Mouse (Mus musculus) embryo, embryonic 11.5 days (tissue): Measurements from ENCODE around the gene Jam3.
"Not testable (repeated sequence)": the region's sequence is repeated elsewhere in the genome, so short reads cannot be mapped to it uniquely, and the experiment has no call there.

ENCODE experiments used
- DNase-seq: peaks from one replicate; pipeline ENCODE4 v3.0.0-alpha.2; 2012; ENCODE audit warnings: low read depth, low spot score

Gene Jam3

DNA sequence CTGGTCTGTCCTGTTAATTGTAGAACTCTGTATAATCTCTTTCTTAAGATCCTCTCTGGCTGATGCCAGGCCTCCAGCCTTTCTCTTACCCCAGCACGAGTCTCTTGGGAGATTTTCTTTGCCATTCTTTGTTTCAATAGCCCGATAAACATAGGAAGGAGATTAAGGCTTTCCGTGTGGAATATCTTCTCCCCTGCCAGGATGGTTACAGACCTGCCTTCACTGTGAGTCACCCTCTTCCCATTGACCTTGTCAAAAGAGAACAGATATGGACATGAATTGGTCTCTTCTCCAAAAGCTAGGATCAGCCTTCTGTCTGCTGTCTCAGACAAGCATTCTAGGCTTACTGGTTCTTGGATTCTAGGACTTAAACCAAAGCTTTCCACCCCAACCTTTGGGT, 15.5 kb upstream of the Jam3 start:
- DNase-seq: no peak

DNA sequence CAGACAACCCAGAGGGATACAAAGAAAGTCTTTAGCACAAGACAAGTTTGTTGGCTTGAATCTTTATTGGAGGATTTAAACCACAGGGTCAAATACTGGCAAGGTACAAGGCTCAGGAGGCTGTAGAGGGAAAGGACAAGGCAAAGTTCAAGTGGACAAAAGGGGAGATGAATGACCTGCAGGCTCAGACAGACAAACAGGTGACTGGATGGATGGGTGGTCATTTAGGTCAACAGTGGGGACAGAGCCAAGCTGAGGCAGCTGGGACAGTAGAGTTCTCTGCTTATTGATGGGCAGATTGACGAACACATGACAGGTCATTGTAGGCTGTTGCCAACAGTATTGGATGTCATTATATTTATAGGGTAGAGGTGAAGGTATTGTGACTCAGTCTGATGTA, 11.8 kb upstream of the Jam3 start:
- DNase-seq: no peak

GRCm38 (mm10) chr9:27165596-27165995, 10.4 kb upstream of the Jam3 start:
- no peak for DNase-seq

DNA sequence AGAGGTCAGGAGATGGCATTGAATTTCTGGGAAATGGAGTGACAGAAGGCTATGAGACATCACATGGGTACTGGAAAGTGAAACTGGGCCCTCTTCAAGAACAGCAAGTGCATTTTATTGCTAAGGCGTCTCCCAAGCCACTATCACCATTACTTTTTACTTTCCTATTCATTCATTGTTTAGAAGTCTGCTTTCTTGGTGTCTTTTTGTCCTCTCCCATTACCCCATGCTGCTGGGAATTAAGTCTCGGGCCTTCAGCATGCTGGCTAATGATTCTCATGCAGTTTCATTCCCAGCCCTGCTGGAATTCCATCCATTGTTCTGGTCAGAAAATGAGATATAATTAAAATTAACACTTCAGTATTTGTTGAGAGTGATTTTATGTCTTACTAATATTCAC, 9.7 kb upstream of the Jam3 start:
- DNase-seq: no peak

GRCm38 (mm10) chr9:27163661-27164060, 8.4 kb upstream of the Jam3 start:
- not testable (repeated sequence) for DNase-seq

DNA sequence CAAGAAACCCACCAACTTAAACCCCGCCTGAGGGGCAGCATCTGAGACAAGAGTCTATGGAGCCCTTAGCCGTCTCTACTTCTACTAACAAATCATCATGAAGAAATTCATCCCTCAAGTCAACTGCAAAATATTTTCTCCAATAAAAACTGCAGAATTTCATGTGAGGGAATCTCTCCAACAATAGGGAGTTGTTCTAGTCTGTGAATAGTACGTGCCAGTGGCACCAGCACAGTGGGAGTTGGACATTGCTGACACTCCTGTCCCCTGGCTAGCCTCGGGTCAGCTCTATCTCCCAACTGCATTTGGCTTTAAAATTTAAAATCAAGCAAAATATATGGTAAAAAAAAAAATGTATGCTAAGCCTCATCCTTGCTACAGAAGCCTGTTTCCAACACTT, 1.4 kb downstream of the Jam3 start:
- DNase-seq: no peak

DNA sequence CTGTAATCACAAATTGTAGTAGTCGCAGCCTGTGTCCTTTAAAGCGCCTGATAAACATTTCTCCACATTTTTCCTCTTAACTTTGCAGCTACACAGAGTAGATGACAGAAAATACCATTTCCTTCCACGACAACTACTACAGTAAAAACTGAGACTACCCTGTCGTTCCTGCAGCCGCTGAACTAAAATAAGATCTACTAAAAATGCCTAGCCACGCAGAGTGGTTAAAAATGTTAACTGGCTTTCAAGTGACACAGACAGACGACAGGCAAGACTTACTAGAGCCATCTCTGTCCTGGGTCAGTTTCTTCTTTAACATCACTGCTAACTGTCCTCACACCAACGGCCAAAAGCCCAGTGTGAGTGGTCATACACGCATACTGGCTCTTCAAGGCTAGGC, 5.4 kb downstream of the Jam3 start:
- no peak for DNase-seq

DNA sequence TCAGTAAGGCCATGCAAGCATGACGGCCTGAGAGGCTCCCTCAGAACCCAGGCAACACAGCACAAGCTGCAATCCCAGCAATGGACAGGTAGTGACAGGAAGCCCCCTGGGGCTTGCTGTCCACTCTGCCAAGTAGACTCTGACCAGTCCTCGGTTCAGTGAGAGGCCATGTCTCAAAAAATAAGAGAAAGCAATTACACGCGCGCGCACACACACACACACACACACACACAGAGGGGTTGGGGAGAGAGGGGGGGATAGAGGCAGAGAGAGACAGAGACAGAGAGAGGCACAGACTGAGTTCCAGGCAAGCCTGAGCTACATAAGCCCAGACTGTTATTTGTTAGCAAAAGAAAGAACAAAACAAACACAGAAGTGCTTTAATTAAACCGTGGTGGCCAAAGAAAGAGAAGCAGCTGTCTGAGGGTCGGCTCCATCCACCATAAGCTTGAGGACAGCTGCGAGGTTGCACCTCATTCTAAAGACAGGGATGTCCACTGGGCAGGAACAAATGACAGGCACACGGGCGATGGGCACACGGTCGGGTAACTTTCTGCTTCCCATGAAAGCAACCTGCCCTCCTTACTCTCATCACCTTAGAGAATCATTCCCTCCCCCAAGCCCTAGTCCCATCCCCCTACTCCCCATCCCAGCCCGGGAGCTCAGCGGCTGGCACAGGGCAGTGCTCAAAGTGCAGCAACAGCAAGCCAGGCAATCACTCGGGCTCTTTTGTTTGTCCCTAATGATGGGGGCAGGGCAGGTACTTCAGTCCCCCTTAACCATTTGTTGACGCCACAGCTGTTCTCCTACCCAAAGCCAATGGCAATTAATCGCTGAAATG, 6.4 kb downstream of the Jam3 start:
- DNase-seq: no peak

DNA sequence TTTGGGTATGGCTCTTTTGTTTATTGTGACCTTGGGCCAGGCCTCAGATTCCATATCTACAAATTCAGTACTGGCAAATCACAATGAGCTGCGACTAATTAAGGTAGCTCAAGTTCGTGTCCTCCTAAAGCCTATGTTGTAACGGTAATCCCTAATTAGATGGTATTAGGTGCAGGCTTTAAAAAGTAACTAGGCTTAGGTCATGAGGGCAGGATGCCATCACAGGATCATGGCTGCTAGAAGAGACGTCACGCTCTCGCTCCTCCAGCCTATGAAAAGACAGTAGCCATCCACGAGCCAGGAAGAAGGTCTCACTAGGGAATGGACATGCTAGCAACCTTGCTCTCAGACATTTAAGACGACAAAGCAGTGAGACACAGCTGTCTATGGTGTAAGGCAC, 7.3 kb downstream of the Jam3 start:
- no peak for DNase-seq

DNA sequence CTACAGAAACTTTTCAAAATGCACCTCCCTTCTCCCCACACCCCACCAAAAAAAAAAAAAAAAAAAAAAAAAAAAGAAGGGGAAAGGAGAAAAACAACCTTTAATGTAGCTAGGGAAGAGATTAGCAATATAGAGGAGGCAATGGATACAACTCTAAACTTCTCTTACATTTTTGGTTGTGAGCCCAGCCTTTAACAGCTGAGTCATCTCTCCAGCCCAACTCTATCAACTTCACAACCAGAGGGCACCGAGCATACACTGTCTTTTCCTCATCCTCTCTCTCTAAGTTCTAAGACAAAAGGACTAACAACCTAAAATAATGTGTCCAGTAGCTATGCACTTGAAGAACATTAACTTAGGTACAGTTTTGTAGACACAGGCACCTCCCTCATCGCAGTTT, 8.4 kb downstream of the Jam3 start:
- DNase-seq: no peak

GRCm38 (mm10) chr9:27144996-27145395, 10.2 kb downstream of the Jam3 start:
- DNase-seq: no peak

DNA sequence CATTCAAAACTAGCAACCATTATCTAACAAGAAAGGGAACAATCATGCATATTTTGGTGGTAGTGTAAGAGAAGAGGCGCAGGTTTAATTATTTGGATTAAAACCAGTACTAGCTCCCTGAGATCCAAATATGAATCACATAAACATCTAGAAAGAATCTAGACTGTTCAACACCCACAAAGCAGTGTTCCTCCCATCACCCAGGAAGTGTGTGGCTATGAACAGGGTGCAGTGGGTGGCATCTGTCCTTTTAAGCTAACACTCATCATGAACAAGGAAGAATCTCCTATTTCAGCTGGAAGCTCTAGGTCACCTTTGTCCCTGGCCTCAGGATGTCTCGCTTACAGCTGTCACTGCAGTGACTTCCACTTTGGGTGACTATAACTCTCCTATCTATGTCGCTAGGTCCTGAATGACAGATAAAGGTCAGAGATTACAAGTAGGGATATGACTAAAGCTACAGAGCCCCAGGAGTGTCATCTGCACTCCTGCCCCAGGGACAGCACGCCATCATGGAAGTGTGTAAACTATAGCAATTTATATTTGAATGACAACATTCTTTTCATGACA, 10.9 kb downstream of the Jam3 start:
- no peak for DNase-seq

DNA sequence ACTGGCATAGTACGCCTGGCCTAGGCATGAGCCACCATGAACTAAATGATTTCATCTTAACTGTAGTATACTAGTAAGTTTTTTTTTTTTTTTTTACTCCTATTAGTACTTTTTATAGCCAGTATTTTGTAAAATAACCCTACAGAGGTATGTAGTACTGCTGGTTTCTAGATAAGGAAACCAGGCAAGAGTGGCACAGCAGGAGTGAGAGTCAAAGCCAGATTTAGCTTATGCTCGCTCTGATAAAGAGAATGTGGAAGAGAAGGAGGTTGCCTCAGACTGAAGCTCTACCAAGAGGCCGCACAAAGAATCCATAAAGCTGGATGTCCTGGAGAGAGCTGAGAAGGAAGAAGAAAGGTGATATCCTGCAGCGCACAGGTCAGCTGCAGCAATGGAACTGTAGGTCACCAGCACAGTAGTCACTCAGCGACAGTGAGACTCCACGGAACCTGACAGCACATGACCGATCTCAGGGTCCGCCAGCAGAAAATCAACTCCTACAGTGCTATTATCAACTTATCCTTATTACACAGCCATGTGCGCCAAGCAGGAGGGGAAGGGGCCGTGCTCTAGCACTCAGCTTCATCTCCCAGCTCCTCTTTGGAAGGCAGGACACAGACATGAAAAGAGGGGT, 14.7 kb downstream of the Jam3 start:
- no peak for DNase-seq

DNA sequence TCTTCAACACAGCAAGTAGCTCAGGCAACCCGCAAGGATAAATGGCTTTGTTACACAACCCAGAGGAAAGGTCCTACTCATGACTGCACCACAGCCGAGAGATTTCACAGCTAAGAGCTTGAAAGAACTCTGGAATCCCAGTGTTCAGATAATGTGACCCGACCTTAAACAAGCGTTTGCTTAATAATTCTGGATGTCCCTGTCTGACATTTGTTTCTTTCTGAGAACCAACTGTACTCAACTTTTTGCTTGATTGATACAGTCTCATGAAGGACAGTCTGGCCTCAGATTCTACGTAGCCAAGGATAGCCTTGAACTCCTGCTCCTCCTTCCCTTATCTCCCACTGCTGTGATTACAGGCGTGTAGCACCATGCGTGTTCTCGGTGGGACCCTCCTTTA, 18.6 kb downstream of the Jam3 start:
- DNase-seq: no peak

DNA sequence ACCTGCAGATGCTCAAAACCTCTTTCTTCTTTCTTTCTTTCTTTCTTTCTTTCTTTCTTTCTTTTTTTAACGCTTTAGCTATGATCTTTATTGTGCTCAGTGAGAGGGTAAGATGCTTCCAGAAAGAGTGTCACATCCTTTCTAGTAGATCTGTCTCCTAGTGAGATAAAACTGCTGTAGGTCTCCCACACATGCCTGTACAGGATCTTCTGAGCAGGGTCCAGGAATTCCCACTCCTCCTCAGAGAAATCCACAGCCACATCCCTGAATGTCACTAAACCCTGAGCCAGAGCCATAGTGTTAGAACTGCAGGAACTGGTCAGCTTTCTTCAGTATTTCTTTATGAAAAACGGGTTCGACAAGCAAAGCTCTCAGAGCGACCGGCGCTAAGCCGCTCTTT, 19.8 kb downstream of the Jam3 start:
- DNase-seq: no peak

DNA sequence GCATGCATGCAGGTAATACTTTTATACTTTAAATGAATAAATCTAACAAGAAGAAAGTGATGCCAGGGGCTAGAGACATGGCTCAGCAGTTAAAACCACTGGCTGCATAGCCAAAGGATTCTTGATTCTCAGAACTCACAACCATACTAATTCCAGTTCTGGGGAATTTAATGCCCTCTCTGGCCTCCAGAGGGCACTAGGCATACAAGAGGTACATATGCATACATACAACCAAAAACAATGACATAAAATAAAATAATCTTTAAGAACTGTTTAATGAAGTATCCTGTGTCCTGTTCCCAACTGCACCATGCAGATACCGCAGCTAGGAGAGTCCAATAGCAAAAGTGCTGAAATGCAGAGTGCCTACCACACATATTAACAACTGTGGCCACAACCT, 20.8 kb downstream of the Jam3 start:
- no peak for DNase-seq

DNA sequence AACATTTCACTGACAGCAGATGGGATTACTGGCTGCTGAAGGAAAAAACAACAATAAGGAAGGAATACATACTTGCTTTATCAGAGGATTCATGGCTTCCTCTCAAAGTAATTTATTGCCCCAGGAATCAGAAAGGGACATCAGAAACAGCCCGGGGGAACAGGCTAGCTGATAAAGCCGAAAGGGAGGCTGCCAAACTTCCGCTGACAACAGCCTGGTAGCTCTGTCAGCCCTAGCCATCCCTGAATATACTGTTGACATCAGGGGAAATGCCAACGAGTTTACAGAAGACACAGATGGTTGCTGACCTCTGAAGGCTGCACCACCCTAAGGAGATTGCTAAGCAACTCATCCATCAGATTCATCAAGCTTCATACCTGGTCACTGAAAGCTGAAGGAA, 26.6 kb downstream of the Jam3 start:
- DNase-seq: no peak

DNA sequence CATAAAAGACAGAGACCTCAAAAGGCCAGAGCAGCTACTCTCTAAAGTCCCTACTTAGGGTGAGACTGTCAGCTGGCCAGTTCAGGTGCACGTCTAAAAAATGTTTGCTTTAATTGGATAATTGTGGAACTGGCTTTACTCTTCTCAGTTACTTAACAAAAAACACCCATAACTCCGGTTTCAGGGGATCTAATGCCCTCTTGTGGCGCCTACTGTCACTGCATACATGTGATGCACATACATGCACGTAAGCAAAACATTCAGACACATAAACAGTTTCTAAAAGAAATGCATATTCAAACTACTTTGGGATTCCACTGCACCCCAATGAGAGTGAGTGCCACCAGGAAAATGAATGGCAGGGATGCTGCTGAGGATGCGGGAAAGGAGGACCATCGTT, 28.7 kb downstream of the Jam3 start:
- DNase-seq: no peak

DNA sequence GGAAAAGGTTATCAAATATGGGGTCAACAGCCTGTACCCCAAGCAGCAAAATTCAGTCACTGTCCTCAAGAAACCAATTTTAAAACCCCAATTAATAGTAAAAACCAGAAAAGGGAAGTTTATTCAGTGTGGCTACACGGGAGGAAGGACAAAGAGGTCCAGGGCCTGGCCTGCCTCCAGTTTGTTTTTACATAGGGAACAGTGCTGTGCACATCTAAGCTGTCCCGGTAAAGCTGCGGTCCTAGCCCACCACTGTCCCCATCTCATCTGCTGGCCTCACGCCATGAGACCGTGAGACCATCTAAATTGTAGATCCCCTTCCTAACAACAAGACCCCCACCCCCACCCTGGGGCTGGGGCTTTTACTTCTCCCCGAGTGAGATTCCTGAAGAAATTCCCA, 29.8 kb downstream of the Jam3 start:
- DNase-seq: no peak

- no peak for DNase-seq
Observed at GRCm38 (mm10) chr9:27123947-27124346, 31.3 kb downstream of the Jam3 start.

DNA sequence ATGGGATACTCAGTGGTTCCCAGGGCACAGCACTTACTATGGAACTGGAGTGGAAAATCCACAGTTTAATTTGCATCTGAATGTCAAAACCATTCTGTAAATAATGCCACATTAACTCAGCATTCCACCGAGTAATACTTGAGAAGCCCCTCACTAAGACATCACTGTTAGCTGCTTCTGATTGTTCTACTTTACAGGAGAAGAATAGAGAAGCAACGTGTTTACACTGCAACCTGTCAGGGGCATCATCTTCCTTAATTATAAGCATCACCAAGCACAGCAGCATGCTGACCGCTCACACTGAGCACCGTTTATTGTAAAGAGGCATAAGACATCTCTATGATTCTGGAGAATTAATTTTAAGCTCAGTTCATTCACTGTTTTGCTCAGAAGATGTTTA, 32.3 kb downstream of the Jam3 start:
- DNase-seq: no peak

GRCm38 (mm10) chr9:27122076-27122475, 33.1 kb downstream of the Jam3 start:
- DNase-seq: no peak

GRCm38 (mm10) chr9:27121254-27121653, 34.0 kb downstream of the Jam3 start:
- DNase-seq: no peak
